Mouse (Mus musculus) embryonic facial prominence, embryonic 14.5 days (tissue): ENCODE results near the gene Dnajb14. TPM values are rescaled to one million over a fixed set of nuclear protein-coding genes. Genes with fewer than 3 reads are reported as not detected.

ENCODE experiments used
- ATAC-seq: fragments of 200-750 bp; cut with Nextera tagmentation; 2 replicates; pipeline ENCODE4 v1.8.0; 2017; ENCODE audit warnings: low read depth, moderate number of reproducible peaks, moderate TSS enrichment
- DNase-seq: peaks from one replicate; pipeline ENCODE4 v3.0.0-alpha.2; 2015; ENCODE audit warnings: low spot score
- H3K27ac ChIP-seq: fragments of 300-500 bp; sonication (generic); replicated peaks from 2 replicates; pipeline ENCODE4 v1.5.1; 2014; ENCODE audit warnings: low read depth, mild to moderate bottlenecking, low read length, moderate library complexity
- H3K27me3 ChIP-seq: fragments of 300-500 bp; sonication (generic); replicated peaks from 2 replicates; pipeline ENCODE4 v1.6.1; 2014; ENCODE audit warnings: low read length; ENCODE audit not compliant: control insufficient read depth, insufficient read depth
- H3K36me3 ChIP-seq: fragments of 300-500 bp; sonication (generic); 2 replicates; pipeline ENCODE4 v1.6.1; 2014; ENCODE audit warnings: low read length, mixed read lengths; ENCODE audit not compliant: control insufficient read depth, insufficient read depth
- H3K4me1 ChIP-seq: fragments of 300-500 bp; sonication (generic); 2 replicates; pipeline ENCODE4 v1.6.1; 2014; ENCODE audit warnings: antibody characterized with exemption, low read length; ENCODE audit not compliant: control insufficient read depth, insufficient read depth
- H3K4me2 ChIP-seq: fragments of 300-500 bp; sonication (generic); 2 replicates; pipeline ENCODE4 v1.6.1; 2014; ENCODE audit warnings: low read depth, mild to moderate bottlenecking, low read length, moderate library complexity, mixed read lengths
- H3K4me3 ChIP-seq: fragments of 300-500 bp; sonication (generic); 2 replicates; pipeline ENCODE4 v1.5.1; 2014; ENCODE audit warnings: low read depth, mild to moderate bottlenecking, low read length
- H3K9ac ChIP-seq: fragments of 300-500 bp; sonication (generic); 2 replicates; pipeline ENCODE4 v1.6.1; 2014; ENCODE audit warnings: low read depth, mild to moderate bottlenecking, low read length, moderate library complexity, mixed read lengths
- H3K9me3 ChIP-seq: fragments of 300-500 bp; sonication (generic); 2 replicates; pipeline ENCODE4 v1.6.1; 2016; ENCODE audit warnings: low read length; ENCODE audit not compliant: control insufficient read depth
- WGBS: fragments of 180-500 bp; shearing (Covaris S2); extraction: QIAGEN DNeasy Blood & Tissue Kit; methylation state at CpG from one replicate; pipeline ENCODE4 v1.1.7; 2014; 5-methylcytosine and 5-hydroxymethylcytosine counted together
- polyA plus RNA-seq: library from polyadenylated mRNA; unstranded; fragments of >200 nt; fragmentation: Nextera tagmentation; extraction: Ambion mirVana; gene quantifications from 2 replicates; pipeline ENCODE4 v1.2.1, GENCODE M21; 2014

Gene Dnajb14
- polyA plus RNA-seq, 1 experiment from 2014 or later, result 13.5 TPM

GRCm38 (mm10) chr3:137864988-137865982 lies 2.2 kb upstream of the Dnajb14 start:
- Histone ChIP-seq H3K4me3 (peak overlapping the region; percentile 84), H3K27ac (peak overlapping the region; percentile 98), H3K9me3 (no peaks in the 10 kb centered on the region), H3K4me2 (peak overlapping the region; percentile 65), H3K4me1 (peaks cover 10% of the 10 kb centered on the region; the same call in 1 of the 2 replicates), H3K36me3 (peaks cover 10% of the 10 kb centered on the region), H3K9ac (peak overlapping the region; percentile 97), H3K27me3 (no peaks in the 10 kb centered on the region)
- WGBS, result under 1% methylated on average over 47 of the region's 74 CpGs
- DNase-seq (peak; percentile 96), ATAC-seq (peak; percentile 57)

- WGBS, result 6% methylated on average over 2 of the region's 2 CpGs
- Histone ChIP-seq H3K9ac (peak overlapping the region; percentile 99), H3K27me3 (no peaks in the 10 kb centered on the region), H3K4me3 (peak overlapping the region; percentile 91), H3K9me3 (no peaks in the 10 kb centered on the region), H3K4me1 (peaks cover 10% of the 10 kb centered on the region; the same call in 1 of the 2 replicates), H3K4me2 (peak overlapping the region; percentile 69), H3K36me3 (peaks cover 10% of the 10 kb centered on the region), H3K27ac (peak overlapping the region; percentile 96)
- ATAC-seq (no peak; the same call in 1 of the 2 replicates), DNase-seq (no peak)
These were observed 390 bp upstream of the Dnajb14 start for GRCm38 (mm10) chr3:137867133-137867436.

GRCm38 (mm10) chr3:137868094-137868913 lies 829 bp downstream of the Dnajb14 start:
- Histone ChIP-seq H3K9me3 (no peaks in the 10 kb centered on the region), H3K4me3 (peak overlapping the region; percentile 91), H3K36me3 (peaks cover 10% of the 10 kb centered on the region), H3K9ac (peak overlapping the region; percentile 99), H3K4me1 (peaks cover 10% of the 10 kb centered on the region; the same call in 1 of the 2 replicates), H3K27ac (peak overlapping the region; percentile 96), H3K27me3 (no peaks in the 10 kb centered on the region), H3K4me2 (peak overlapping the region; percentile 69)
- peak; percentile 24 for DNase-seq
- WGBS, result 2% methylated on average over 18 of the region's 26 CpGs
- 0 out of 2 replicates have a peak, but pooled peaks have one; percentile 0 for ATAC-seq

GRCm38 (mm10) chr3:137869395-137869794 lies 1.9 kb downstream of the Dnajb14 start:
- no peak for ATAC-seq
- Histone ChIP-seq H3K27ac (no peak overlapping the region), H3K4me3 (no peak overlapping the region)

DNA sequence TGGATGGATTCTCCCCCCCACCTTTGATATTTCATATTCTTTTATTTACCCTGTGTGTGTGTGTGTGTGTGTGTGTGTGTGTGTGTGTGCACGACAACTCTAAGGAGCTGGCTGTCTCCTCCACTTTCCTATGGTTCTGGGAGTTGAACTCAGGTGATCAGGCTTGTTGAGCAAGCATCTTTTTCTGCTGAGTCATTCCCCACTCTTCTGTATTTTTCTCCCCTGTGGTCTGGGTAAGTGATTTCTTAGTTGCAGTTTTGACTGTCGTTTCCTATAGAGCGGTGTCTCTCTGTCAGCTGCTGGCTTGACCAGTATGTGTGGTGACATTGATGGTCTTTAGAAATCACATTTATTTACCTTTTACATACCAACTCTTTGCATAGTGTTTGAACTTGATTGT lies 11.8 kb downstream of the Dnajb14 start:
- H3K4me3 ChIP-seq, result no peak overlapping the region
- no peak overlapping the region for H3K27ac ChIP-seq
- H3K36me3 ChIP-seq, result peaks cover 4% of the 10 kb centered on the region; the same call in 1 of the 2 replicates
- WGBS, result 67% methylated on average over 3 of the region's 3 CpGs
- ATAC-seq (no peak), DNase-seq (no peak)
- H3K9ac ChIP-seq, result no peak overlapping the region
- H3K9me3 ChIP-seq, result peaks cover 4% of the 10 kb centered on the region; the same call in 1 of the 2 replicates
- H3K4me1 ChIP-seq, result no peaks in the 10 kb centered on the region
- no peaks in the 10 kb centered on the region for H3K27me3 ChIP-seq
- no peak overlapping the region for H3K4me2 ChIP-seq

More at GRCm38 (mm10) chr3:137869395-137869794, 1.9 kb downstream of the Dnajb14 start:
- Histone ChIP-seq H3K9me3 (no peaks in the 10 kb centered on the region), H3K9ac (no peak overlapping the region), H3K36me3 (peaks cover 10% of the 10 kb centered on the region), H3K4me1 (peaks cover 7% of the 10 kb centered on the region; the same call in 1 of the 2 replicates), H3K27me3 (no peaks in the 10 kb centered on the region), H3K4me2 (peak overlapping the region; percentile 26; the same call in 1 of the 2 replicates)
- no peak for DNase-seq
- 91% methylated on average over 9 of the region's 9 CpGs for WGBS

- H3K4me2 ChIP-seq, result no peak overlapping the region
- H3K4me3 ChIP-seq, result no peak overlapping the region
- H3K9ac ChIP-seq, result no peak overlapping the region
- DNase-seq (no peak), ATAC-seq (no peak)
- peaks cover 4% of the 10 kb centered on the region; the same call in 1 of the 2 replicates for H3K9me3 ChIP-seq
- 79% methylated on average over 4 of the region's 4 CpGs for WGBS
- H3K27ac ChIP-seq, result no peak overlapping the region
- H3K4me1 ChIP-seq, result no peaks in the 10 kb centered on the region
- H3K27me3 ChIP-seq, result no peaks in the 10 kb centered on the region
- H3K36me3 ChIP-seq, result peaks cover 10% of the 10 kb centered on the region; the same call in 1 of the 2 replicates
These were observed 12.8 kb downstream of the Dnajb14 start for GRCm38 (mm10) chr3:137880109-137880748.

DNA sequence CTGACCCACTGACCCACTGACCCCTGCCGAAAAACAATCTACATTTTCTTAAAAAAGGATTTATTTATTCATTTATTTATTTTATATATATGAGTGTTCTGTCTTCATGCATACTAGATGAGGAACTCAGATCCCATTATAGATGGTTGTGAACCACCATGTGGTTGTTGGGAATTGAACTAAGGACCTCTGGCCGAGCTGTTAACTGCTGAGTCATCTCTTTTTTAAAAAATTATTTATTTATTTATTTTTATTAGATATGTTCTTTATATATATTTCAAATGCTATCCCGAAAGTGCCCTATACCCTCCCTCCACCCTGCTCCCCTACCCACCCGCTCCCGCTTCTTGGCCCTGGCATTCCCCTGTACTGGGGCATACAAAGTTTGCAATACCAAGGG lies 13.6 kb downstream of the Dnajb14 start:
- DNase-seq (no peak), ATAC-seq (no peak)
- no peaks in the 10 kb centered on the region for H3K4me1 ChIP-seq
- no peak overlapping the region for H3K9ac ChIP-seq
- no peak overlapping the region for H3K4me3 ChIP-seq
- WGBS, result 94% methylated on average over 5 of the region's 5 CpGs
- no peak overlapping the region for H3K27ac ChIP-seq
- no peak overlapping the region for H3K4me2 ChIP-seq
- H3K36me3 ChIP-seq, result peaks cover 14% of the 10 kb centered on the region
- no peaks in the 10 kb centered on the region for H3K27me3 ChIP-seq
- H3K9me3 ChIP-seq, result peaks cover 4% of the 10 kb centered on the region; the same call in 1 of the 2 replicates

- Histone ChIP-seq H3K27me3 (no peaks in the 10 kb centered on the region), H3K36me3 (peaks cover 44% of the 10 kb centered on the region; the same call in 1 of the 2 replicates), H3K4me2 (no peak overlapping the region), H3K27ac (no peak overlapping the region), H3K9ac (no peak overlapping the region), H3K4me3 (no peak overlapping the region), H3K9me3 (no peaks in the 10 kb centered on the region), H3K4me1 (no peaks in the 10 kb centered on the region)
- WGBS, result 78% methylated on average over 7 of the region's 7 CpGs
- DNase-seq (no peak), ATAC-seq (no peak)
These were observed 20.5 kb downstream of the Dnajb14 start for GRCm38 (mm10) chr3:137887961-137888360.
